Mouse (Mus musculus): Measurements from ENCODE around the gene Kif2c. TPM values are rescaled to one million over a fixed set of nuclear protein-coding genes. Genes with fewer than 3 reads are reported as not detected.

Kif2c gene
- 33.7 and 40.7 TPM in 2 replicates for total RNA-seq (2017)

- peak; percentile 99 for ATAC-seq (replicated peaks; ENCODE audit: low read depth, poor library complexity, severe bottlenecking)
These were observed at the start of gene Kif2c for GRCm38 (mm10) chr4:117181863-117182758. Gene Kif2c, minus strand, starts transcription at chr4:117182639.

GRCm38 (mm10) chr4:117231208-117231607, 48.8 kb upstream of the Kif2c start:
- ATAC-seq (replicated peaks; ENCODE audit: low read depth, poor library complexity, severe bottlenecking), result no peak

GRCm38 (mm10) chr4:117230331-117230730, 47.9 kb upstream of the Kif2c start:
- no peak for ATAC-seq (replicated peaks; ENCODE audit: low read depth, poor library complexity, severe bottlenecking)

GRCm38 (mm10) chr4:117229590-117229989, 47.2 kb upstream of the Kif2c start:
- ATAC-seq (replicated peaks; ENCODE audit: low read depth, poor library complexity, severe bottlenecking), result no peak

GRCm38 (mm10) chr4:117225250-117225649, 42.8 kb upstream of the Kif2c start:
- ATAC-seq (replicated peaks; ENCODE audit: low read depth, poor library complexity, severe bottlenecking), result no peak

GRCm38 (mm10) chr4:117224122-117224521, 41.7 kb upstream of the Kif2c start:
- no peak for ATAC-seq (replicated peaks; ENCODE audit: low read depth, poor library complexity, severe bottlenecking)

GRCm38 (mm10) chr4:117223001-117223400, 40.6 kb upstream of the Kif2c start:
- ATAC-seq (replicated peaks; ENCODE audit: low read depth, poor library complexity, severe bottlenecking), result 0 out of 2 replicates have a peak, but pooled peaks have one; percentile 12

- no peak for ATAC-seq (replicated peaks; ENCODE audit: low read depth, poor library complexity, severe bottlenecking)
These were observed 39.4 kb upstream of the Kif2c start for GRCm38 (mm10) chr4:117221836-117222235.

GRCm38 (mm10) chr4:117220741-117221515, 38.5 kb upstream of the Kif2c start:
- peak; percentile 53; the same call in 1 of the 2 replicates for ATAC-seq (replicated peaks; ENCODE audit: low read depth, poor library complexity, severe bottlenecking)

- peak; percentile 89 for ATAC-seq (replicated peaks; ENCODE audit: low read depth, poor library complexity, severe bottlenecking)
These were observed 36.2 kb upstream of the Kif2c start for GRCm38 (mm10) chr4:117218517-117219219.

GRCm38 (mm10) chr4:117217029-117217428, 34.6 kb upstream of the Kif2c start:
- no peak for ATAC-seq (replicated peaks; ENCODE audit: low read depth, poor library complexity, severe bottlenecking)

GRCm38 (mm10) chr4:117214250-117214649, 31.8 kb upstream of the Kif2c start:
- no peak for ATAC-seq (replicated peaks; ENCODE audit: low read depth, poor library complexity, severe bottlenecking)

- ATAC-seq (replicated peaks; ENCODE audit: low read depth, poor library complexity, severe bottlenecking), result peak; percentile 99
These were observed 28.0 kb upstream of the Kif2c start for GRCm38 (mm10) chr4:117210147-117211074.

- no peak for ATAC-seq (replicated peaks; ENCODE audit: low read depth, poor library complexity, severe bottlenecking)
These were observed 27.2 kb upstream of the Kif2c start for GRCm38 (mm10) chr4:117209592-117209991.

GRCm38 (mm10) chr4:117202992-117203354, 20.5 kb upstream of the Kif2c start:
- ATAC-seq (replicated peaks; ENCODE audit: low read depth, poor library complexity, severe bottlenecking), result no peak

GRCm38 (mm10) chr4:117202046-117202991, 19.9 kb upstream of the Kif2c start:
- ATAC-seq (replicated peaks; ENCODE audit: low read depth, poor library complexity, severe bottlenecking), result peak; percentile 89

- ATAC-seq (replicated peaks; ENCODE audit: low read depth, poor library complexity, severe bottlenecking), result no peak
These were observed 9.4 kb upstream of the Kif2c start for GRCm38 (mm10) chr4:117191804-117192203.

- ATAC-seq (replicated peaks; ENCODE audit: low read depth, poor library complexity, severe bottlenecking), result 0 out of 2 replicates have a peak, but pooled peaks have one; percentile 6
These were observed 8.2 kb upstream of the Kif2c start for GRCm38 (mm10) chr4:117190660-117191059.
